Mouse (Mus musculus): ENCODE results near the gene Ptk6.

Ptk6 gene

GRCm38 (mm10) chr2:181160821-181161220 lies 41.8 kb downstream of the Ptk6 start:
- no peak for DNase-seq (ENCODE audit: low spot score)

DNA sequence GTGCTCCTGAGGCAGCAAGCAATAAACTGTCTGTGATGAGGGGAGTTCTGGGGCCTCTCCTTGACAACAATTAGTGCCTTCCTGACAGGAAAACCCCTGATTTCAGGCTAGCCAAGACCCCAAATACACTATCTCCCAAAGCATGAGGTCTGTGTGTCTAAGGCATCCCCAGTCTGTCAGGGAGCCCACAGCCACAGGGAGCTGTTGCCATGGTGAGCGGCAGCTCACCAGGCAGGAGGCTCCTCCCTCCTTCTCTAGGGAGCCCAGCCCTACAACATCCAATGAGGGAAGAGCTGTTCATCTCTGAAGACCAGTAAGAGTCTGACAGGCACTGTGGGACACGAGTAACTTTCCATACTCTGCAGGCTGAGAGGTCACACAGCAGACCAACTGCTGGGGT lies 42.8 kb downstream of the Ptk6 start:
- DNase-seq (ENCODE audit: low spot score) = no peak

DNA sequence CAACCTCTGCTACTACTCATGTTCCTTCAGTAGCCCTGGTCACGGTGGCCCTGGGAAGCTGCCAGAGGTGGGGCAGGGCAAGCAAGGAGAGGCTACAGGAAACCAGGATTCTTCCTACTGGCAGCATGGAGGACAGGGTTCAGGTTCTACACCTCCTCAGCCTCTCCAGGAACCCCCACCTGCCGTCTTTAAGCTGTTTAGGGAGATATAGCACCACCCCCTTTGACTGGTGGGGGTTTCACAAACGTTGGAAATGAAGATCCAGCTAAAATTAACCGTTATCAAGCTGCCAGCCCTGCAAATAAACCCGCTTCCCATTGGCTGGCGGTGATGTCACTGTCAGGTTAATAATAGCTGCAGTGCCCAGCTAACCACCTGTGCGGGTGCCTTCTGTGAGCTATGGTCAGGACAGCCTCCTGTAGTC lies 43.5 kb downstream of the Ptk6 start:
- DNase-seq (ENCODE audit: low spot score) = no peak

- DNase-seq (ENCODE audit: low spot score) = no peak
These were observed 44.1 kb downstream of the Ptk6 start for GRCm38 (mm10) chr2:181158471-181158870.

GRCm38 (mm10) chr2:181157716-181158302 lies 44.8 kb downstream of the Ptk6 start:
- DNase-seq (ENCODE audit: low spot score) = no peak

DNA sequence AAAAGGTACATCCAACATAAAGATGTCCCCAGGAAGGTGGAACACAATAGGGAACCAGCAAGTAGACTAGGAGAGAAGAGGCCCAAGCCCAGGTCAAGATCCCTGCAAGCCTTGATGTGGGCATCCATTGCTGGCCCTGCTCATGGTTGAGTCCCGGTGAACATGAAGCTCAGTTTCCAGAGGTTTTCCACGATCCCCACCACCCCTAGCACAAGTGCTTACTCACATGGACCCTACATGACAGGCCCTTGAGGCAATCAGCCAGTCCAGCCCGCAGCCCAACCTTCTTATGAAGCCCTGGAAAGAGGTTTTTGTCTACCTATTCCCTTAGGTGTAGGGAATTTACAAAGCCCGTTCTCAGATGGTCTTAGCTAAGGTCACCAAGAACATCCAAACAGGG lies 45.4 kb downstream of the Ptk6 start:
- DNase-seq (ENCODE audit: low spot score) = no peak

GRCm38 (mm10) chr2:181156248-181157121 lies 46.1 kb downstream of the Ptk6 start, which contains the start of gene Eef1a2:
Gene Eef1a2 (minus strand): TSS chr2:181157014.
- DNase-seq (ENCODE audit: low spot score) = no peak

DNA sequence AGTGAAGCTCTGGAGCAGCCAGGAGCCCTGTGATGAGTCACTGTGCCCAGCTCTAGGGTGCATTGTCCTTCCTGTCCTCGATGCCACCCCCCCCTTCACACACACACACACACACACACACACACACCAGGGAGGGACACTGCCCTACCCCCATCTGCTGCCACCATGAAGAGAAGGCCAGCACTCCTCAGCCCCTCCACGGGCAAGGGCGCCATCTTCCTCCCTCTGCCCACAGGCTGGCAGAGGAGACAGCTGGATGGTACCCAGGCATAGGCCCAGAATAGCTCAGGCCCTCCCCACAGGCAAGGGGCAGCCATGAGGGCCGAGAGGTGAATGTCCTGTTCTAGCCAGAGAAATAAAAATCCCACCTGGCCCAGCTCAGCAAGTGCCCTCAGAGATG lies 46.8 kb downstream of the Ptk6 start:
- DNase-seq (ENCODE audit: low spot score) = no peak

DNA sequence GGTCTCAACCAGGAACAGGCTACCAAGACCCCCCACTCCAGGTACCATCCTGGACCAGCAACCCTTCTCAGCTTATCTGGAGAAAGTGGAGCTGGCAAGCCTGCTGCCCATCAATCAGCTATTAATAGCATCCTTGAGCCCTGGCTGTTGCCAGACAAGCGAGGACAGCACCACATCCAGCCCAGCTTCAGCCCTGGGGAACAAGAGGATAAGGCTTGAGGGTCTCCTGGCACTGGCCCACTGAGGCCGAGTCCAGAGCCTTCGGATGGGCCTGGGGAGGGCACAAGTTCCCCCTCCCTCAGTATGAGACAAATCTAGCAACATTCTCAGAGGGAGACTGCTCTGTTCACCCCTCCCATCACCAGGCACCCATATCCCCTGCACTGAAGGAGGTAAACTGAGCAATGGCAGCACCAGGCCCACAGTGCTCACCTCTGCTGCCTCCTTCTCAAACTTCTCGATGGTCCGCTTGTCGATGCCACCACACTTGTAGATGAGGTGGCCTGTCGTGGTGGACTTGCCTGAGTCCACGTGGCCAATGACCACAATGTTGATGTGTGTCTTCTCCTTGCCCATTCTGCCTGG lies 47.7 kb downstream of the Ptk6 start:
- no peak for DNase-seq (ENCODE audit: low spot score)

DNA sequence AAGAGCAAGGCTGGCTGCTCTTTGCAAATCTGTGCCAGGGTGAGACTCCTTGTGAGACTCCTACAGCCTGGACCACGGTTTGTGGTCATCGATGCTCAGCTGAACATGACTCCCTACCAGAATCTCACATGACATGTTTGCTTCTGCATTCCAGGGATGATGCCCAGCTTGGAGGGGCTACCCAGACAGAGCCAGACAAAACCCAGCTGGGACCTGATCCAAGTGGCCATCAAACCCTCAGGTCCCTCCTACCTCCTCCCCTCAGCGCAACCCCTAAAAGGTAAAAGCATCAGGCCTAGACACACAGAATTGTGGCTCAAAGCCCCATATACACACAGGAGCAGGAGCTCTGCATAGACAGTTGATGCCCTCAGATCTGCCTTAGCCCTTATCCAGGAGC lies 48.2 kb downstream of the Ptk6 start:
- DNase-seq (ENCODE audit: low spot score) = no peak

DNA sequence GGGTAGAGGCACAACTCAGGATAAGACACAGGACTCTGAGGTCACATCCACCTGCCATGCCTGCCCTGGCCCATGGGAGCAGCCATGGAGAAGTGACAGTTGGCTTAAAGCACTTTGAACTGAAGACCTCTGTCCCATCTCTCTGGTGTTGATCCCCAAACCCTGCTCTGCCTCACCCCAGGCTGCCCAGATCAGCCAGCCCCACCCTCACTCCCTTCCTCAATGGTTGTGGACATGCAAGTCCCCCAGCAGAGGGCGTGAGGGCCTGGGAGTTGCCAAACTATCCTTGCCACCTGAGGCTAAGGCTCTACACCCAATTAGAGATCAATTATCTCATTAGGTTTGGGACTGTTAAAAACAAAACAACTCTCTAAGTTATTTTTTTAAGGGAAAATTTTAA lies 48.8 kb downstream of the Ptk6 start:
- DNase-seq (ENCODE audit: low spot score) = peak; percentile 28

GRCm38 (mm10) chr2:181153131-181153530 lies 49.5 kb downstream of the Ptk6 start:
- no peak for DNase-seq (ENCODE audit: low spot score)

DNA sequence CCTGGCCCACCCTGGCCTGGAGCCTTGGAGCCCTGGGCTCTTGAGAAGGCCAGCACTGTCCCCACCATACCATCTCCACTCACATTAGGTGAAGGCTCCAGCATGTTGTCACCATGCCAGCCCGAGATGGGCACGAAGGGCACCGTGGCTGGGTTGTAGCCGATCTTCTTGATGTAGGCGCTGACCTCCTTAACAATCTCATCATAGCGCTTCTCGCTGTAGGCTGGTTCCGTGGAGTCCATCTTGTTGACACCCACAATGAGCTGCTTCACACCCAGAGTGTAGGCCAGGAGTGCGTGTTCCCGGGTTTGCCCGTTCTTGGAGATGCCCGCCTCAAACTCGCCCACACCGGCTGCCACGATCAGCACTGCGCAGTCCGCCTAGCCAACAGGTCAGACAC lies 49.9 kb downstream of the Ptk6 start:
- DNase-seq (ENCODE audit: low spot score) = no peak

- no peak for DNase-seq (ENCODE audit: low spot score)
These were observed 52.3 kb downstream of the Ptk6 start for GRCm38 (mm10) chr2:181150281-181150680.

- no peak for DNase-seq (ENCODE audit: low spot score)
These were observed 54.2 kb downstream of the Ptk6 start for GRCm38 (mm10) chr2:181148318-181148955.

GRCm38 (mm10) chr2:181147546-181148317 lies 54.9 kb downstream of the Ptk6 start:
- DNase-seq (ENCODE audit: low spot score) = no peak

DNA sequence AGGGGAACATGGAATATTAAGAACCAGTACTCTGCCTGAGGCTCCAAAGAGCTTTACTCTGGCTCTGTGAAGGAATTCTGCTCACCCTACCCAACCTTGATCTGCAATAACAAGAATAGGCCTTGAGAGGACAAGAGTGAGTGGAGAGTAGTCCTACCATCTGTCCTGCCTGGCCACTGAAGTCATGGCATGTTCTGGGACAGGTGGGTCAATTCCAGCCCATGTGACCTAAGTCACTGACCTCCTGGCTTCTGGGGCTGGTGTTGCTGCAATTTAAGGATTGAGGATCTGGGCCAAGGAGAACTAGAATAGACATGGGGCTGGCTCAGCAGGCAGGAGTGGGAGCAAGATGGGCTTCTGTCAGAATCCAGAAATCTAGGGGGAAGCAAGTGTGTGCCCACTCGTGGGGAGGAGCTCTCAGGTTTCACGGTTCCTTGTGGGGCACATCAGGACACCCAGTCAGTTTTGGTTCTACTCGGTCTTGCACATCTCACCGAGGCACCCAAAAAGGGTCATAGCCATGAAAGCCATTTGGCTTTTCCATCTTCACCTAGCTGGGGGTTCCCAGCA lies 55.5 kb downstream of the Ptk6 start:
- no peak for DNase-seq (ENCODE audit: low spot score)

DNA sequence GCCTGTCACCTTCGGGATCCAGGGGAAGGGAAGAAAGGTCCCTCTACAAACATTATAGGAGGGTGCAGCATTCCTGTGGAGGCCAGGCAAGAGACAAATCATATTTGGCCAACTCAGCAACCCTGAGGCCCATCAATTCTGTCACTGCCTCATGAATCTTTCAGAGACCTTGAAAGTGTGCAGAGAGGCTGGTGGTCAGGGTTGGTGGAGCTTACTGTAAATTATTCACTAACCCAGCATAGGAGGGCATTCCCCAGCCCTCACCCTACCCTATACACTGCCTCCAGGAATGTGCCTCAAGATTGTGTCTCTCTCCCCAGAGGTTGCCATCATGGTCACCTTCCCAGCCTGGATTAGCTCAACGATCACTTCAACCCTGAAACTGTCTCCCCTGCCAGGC lies 57.9 kb downstream of the Ptk6 start:
- no peak for DNase-seq (ENCODE audit: low spot score)
